Mouse (Mus musculus): ENCODE data around the gene Acot7. TPM values are rescaled to one million over a fixed set of nuclear protein-coding genes. Genes with fewer than 3 reads are reported as not detected.

Gene Acot7
- polyA plus RNA-seq, 1 experiment from 2014 or later: 12.0 TPM

- Histone ChIP-seq H3K9ac (replicated peaks) (peak within 1 kb of the TSS; percentile 97), H3K27me3 (ENCODE audit: insufficient read depth, low read length) (peaks cover 13% of the 10 kb centered on the region), H3K36me3 (replicated peaks; ENCODE audit: insufficient read depth, low read length) (peaks cover 19% of the 10 kb centered on the region; the same call in 1 of the 2 replicates), H3K4me1 (ENCODE audit: insufficient read depth) (peaks cover 22% of the 10 kb centered on the region), H3K27ac (ENCODE audit: low read depth) (peak within 1 kb of the TSS; percentile 88), H3K9me3 (ENCODE audit: low read length) (no peaks in the 10 kb centered on the region), H3K4me3 (ENCODE audit: low read depth, low read length) (peak within 1 kb of the TSS; percentile 97), H3K4me2 (ENCODE audit: low read depth, low read length) (peak within 1 kb of the TSS; percentile 97)
- TF ChIP-seq CTCF (IDR thresholded peaks at IDR 0.05; ENCODE audit: low read depth) (no peak), EP300 (IDR thresholded peaks at IDR 0.05; ENCODE audit: low read depth) (no peak; the same call in 1 of the 2 replicates)
- WGBS (ENCODE audit: insufficient replicate concordance): 2% methylated on average over 102 of the region's 119 CpGs
- ATAC-seq: peak; percentile 95
- peak; percentile 100 for DNase-seq
Observed at GRCm38 (mm10) chr4:152296874-152297861, 119.2 kb downstream of the Acot7 start, which contains the start of gene Icmt. Gene Icmt (plus strand): TSS chr4:152297227.

GRCm38 (mm10) chr4:152298836-152299235 lies 120.9 kb downstream of the Acot7 start:
- H3K27me3 ChIP-seq (ENCODE audit: insufficient read depth, low read length): no peaks in the 10 kb centered on the region
- H3K4me1 ChIP-seq (ENCODE audit: insufficient read depth): peaks cover 22% of the 10 kb centered on the region
- no peak for DNase-seq
- TF ChIP-seq EP300 (IDR thresholded peaks at IDR 0.05; ENCODE audit: low read depth): no peak
- TF ChIP-seq CTCF (IDR thresholded peaks at IDR 0.05; ENCODE audit: low read depth): no peak
- no peak overlapping the region for H3K4me3 ChIP-seq (ENCODE audit: low read depth, low read length)
- 86% methylated on average over 14 of the region's 14 CpGs for WGBS (ENCODE audit: insufficient replicate concordance)
- H3K27ac ChIP-seq (ENCODE audit: low read depth): no peak overlapping the region
- H3K4me2 ChIP-seq (ENCODE audit: low read depth, low read length): peak overlapping the region; percentile 97; the same call in 1 of the 2 replicates
- H3K9me3 ChIP-seq (ENCODE audit: low read length): no peaks in the 10 kb centered on the region
- no peak for ATAC-seq
- H3K36me3 ChIP-seq (replicated peaks; ENCODE audit: insufficient read depth, low read length): peaks cover 26% of the 10 kb centered on the region
- no peak overlapping the region for H3K9ac ChIP-seq (replicated peaks)

GRCm38 (mm10) chr4:152300375-152300774 lies 122.4 kb downstream of the Acot7 start:
- peaks cover 22% of the 10 kb centered on the region for H3K4me1 ChIP-seq (ENCODE audit: insufficient read depth)
- TF ChIP-seq CTCF (IDR thresholded peaks at IDR 0.05; ENCODE audit: low read depth) (no peak), EP300 (IDR thresholded peaks at IDR 0.05; ENCODE audit: low read depth) (no peak)
- H3K36me3 ChIP-seq (replicated peaks; ENCODE audit: insufficient read depth, low read length): peaks cover 26% of the 10 kb centered on the region
- H3K9ac ChIP-seq (replicated peaks): no peak overlapping the region
- WGBS (ENCODE audit: insufficient replicate concordance): 89% methylated on average over 8 of the region's 8 CpGs
- DNase-seq: no peak
- H3K4me2 ChIP-seq (ENCODE audit: low read depth, low read length): no peak overlapping the region
- H3K27me3 ChIP-seq (ENCODE audit: insufficient read depth, low read length): no peaks in the 10 kb centered on the region
- no peaks in the 10 kb centered on the region for H3K9me3 ChIP-seq (ENCODE audit: low read length)
- no peak overlapping the region for H3K27ac ChIP-seq (ENCODE audit: low read depth)
- no peak overlapping the region for H3K4me3 ChIP-seq (ENCODE audit: low read depth, low read length)
- no peak for ATAC-seq

GRCm38 (mm10) chr4:152302012-152302411 lies 124.1 kb downstream of the Acot7 start:
- H3K36me3 ChIP-seq (replicated peaks; ENCODE audit: insufficient read depth, low read length): peaks cover 26% of the 10 kb centered on the region
- DNase-seq (no peak), ATAC-seq (no peak)
- no peak for TF ChIP-seq CTCF (IDR thresholded peaks at IDR 0.05; ENCODE audit: low read depth)
- no peak for TF ChIP-seq EP300 (IDR thresholded peaks at IDR 0.05; ENCODE audit: low read depth)
- H3K4me3 ChIP-seq (ENCODE audit: low read depth, low read length): no peak overlapping the region
- H3K9ac ChIP-seq (replicated peaks): no peak overlapping the region
- peaks cover 12% of the 10 kb centered on the region for H3K4me1 ChIP-seq (ENCODE audit: insufficient read depth)
- no peaks in the 10 kb centered on the region for H3K27me3 ChIP-seq (ENCODE audit: insufficient read depth, low read length)
- H3K4me2 ChIP-seq (ENCODE audit: low read depth, low read length): no peak overlapping the region
- 78% methylated on average over 11 of the region's 11 CpGs for WGBS (ENCODE audit: insufficient replicate concordance)
- no peak overlapping the region for H3K27ac ChIP-seq (ENCODE audit: low read depth)
- no peaks in the 10 kb centered on the region for H3K9me3 ChIP-seq (ENCODE audit: low read length)

GRCm38 (mm10) chr4:152303172-152303571 lies 125.2 kb downstream of the Acot7 start:
- TF ChIP-seq EP300 (IDR thresholded peaks at IDR 0.05; ENCODE audit: low read depth) (no peak), CTCF (IDR thresholded peaks at IDR 0.05; ENCODE audit: low read depth) (no peak)
- 83% methylated on average over 10 of the region's 10 CpGs for WGBS (ENCODE audit: insufficient replicate concordance)
- DNase-seq (no peak), ATAC-seq (no peak)
- Histone ChIP-seq H3K4me1 (ENCODE audit: insufficient read depth) (peaks cover 7% of the 10 kb centered on the region), H3K27ac (ENCODE audit: low read depth) (no peak overlapping the region), H3K27me3 (ENCODE audit: insufficient read depth, low read length) (no peaks in the 10 kb centered on the region), H3K4me3 (ENCODE audit: low read depth, low read length) (no peak overlapping the region), H3K9ac (replicated peaks) (no peak overlapping the region), H3K36me3 (replicated peaks; ENCODE audit: insufficient read depth, low read length) (peaks cover 26% of the 10 kb centered on the region), H3K9me3 (ENCODE audit: low read length) (no peaks in the 10 kb centered on the region), H3K4me2 (ENCODE audit: low read depth, low read length) (no peak overlapping the region)

GRCm38 (mm10) chr4:152304685-152305084 lies 126.8 kb downstream of the Acot7 start:
- H3K36me3 ChIP-seq (replicated peaks; ENCODE audit: insufficient read depth, low read length): peaks cover 25% of the 10 kb centered on the region
- DNase-seq: no peak
- whole genome bisulfite sequencing (ENCODE audit: insufficient replicate concordance): 86% methylated on average over 6 of the region's 6 CpGs
- H3K9me3 ChIP-seq (ENCODE audit: low read length): no peaks in the 10 kb centered on the region
- no peak overlapping the region for H3K27ac ChIP-seq (ENCODE audit: low read depth)
- H3K4me2 ChIP-seq (ENCODE audit: low read depth, low read length): no peak overlapping the region
- no peaks in the 10 kb centered on the region for H3K4me1 ChIP-seq (ENCODE audit: insufficient read depth)
- no peak overlapping the region for H3K4me3 ChIP-seq (ENCODE audit: low read depth, low read length)
- no peak for ATAC-seq
- no peaks in the 10 kb centered on the region for H3K27me3 ChIP-seq (ENCODE audit: insufficient read depth, low read length)
- TF ChIP-seq EP300 (IDR thresholded peaks at IDR 0.05; ENCODE audit: low read depth) (no peak), CTCF (IDR thresholded peaks at IDR 0.05; ENCODE audit: low read depth) (no peak)
- no peak overlapping the region for H3K9ac ChIP-seq (replicated peaks)
